Mouse (Mus musculus): Measurements from ENCODE around the gene Stat3. TPM values are rescaled to one million over a fixed set of nuclear protein-coding genes. Genes with fewer than 3 reads are reported as not detected.
A peak's percentile ranks its signal among the peaks of the same experiment; 100 is the strongest.

Gene Stat3
- total RNA-seq, 2 experiments from 2014 or later, result 35.9 to 39.0 TPM

DNA sequence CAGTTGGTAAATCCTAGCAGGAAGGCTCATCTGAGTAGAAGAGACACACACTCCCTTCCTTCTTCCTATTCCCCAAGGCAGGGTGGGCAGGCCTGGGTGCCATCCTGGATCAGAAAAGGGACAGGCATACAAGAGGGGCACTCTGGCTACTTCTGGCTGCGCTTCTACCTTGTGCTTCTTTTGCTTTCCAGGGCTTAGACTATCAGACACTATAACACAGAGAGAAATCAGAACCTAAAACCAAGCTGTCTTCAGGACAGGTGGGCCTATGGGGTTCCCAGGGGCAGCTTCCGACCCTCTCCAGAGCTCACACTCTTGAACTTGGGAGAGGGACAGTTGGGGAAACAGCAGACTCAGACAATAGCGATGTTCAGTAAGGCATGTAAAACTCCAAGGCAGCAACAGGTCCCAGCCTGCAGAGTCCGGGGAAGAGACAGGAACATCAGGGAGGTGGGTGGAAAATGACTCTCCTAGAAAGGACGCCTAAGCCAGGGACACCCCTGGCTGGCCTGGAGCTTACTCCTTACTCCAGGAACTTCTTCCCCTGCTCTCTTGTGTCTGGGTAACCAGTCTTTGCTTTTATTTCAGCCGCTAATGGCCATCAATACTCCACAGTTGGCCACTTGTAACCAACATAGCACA lies 25.7 kb upstream of the Stat3 start:
- DNase-seq (ENCODE audit: low spot score in 2 of 2), result no peak

DNA sequence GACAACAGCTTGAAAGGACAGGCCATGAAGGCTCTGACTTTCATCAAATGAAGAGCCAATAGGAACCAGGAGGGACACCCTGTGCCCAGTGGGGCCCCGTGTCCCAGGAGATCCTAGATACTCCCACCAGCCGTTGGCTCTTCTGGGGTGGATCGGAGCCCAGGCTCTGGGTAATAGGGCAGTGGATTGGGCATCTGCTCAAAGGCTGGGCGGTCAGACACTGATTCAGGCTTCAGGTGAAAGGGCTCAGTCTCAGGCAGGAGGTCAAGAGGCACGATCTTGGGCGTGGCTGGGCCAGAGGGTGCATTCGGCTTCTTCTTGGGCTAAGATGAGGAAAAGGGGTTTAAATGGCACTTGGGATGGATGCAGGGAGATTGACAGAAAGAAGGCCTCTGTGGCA lies 24.8 kb upstream of the Stat3 start:
- DNase-seq (ENCODE audit: low spot score in 2 of 2), result no peak

DNA sequence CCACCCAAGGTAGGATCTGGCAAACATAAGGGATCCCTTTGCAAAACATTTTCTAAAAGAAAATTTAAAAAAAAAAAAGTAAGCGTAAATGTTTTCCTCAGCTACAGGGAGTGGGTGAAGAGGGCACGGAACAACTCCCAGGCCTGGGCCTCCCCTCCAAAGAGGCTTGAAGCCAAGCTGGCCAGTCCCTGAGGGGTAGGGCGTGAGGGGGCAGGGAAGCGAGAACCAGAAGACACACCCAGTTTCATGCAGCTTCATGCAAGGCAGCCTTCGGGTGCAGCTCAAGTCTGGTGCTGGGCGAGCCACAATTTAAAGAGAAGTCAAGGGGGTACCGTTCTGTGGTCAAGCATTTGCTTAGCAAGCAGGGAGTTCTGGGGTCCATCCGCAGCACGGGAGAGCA lies 24.3 kb upstream of the Stat3 start:
- DNase-seq (ENCODE audit: low spot score in 2 of 2), result no peak

DNA sequence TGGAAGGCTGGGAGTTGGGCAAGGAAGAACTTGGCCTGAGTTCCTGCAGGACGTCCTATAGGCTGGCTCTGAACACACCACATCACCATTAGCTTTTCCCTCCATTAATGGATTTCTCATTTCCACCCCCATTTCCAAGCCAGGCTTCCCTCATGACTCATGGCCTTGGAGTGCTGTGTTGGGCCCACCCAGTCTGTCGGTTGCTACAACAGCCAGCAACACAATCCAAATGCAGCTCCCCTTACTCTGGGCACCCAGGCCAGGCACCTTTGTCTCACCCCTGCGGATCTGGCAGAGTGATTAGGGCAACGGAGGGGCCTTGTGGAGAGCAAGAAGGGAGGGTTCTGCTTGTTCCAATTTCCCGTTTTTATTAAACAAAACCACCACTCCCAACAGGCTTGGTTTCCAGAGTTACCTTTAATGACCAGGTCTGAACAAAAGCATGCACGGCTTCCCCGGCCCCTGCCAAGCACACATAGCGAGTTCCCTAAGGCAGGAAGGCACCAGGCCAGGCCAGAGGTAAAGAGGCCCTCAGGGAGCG lies 23.1 kb upstream of the Stat3 start:
- DNase-seq (ENCODE audit: low spot score in 2 of 2), result no peak

DNA sequence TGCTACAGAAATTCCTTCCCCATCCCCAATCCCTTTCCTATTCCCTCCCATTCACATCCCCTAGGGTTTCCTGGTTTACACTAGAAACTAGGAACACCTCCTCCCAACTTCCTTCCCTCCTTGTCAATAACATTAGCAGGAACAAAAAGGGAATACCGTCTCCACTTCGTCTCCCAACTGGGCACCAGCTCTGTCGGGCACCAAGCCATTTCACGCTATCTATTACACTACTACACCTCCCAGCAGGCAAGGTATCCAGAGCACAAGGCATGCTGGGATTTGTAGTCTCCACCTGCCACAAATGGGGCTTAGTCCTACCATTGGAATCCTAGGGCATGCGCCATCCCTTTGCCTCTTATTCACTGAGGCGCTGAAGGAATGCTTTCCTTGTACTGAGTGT lies 21.2 kb upstream of the Stat3 start:
- peak in 1 of 2 experiments; percentile 48 for DNase-seq (ENCODE audit: low spot score in 2 of 2)

DNA sequence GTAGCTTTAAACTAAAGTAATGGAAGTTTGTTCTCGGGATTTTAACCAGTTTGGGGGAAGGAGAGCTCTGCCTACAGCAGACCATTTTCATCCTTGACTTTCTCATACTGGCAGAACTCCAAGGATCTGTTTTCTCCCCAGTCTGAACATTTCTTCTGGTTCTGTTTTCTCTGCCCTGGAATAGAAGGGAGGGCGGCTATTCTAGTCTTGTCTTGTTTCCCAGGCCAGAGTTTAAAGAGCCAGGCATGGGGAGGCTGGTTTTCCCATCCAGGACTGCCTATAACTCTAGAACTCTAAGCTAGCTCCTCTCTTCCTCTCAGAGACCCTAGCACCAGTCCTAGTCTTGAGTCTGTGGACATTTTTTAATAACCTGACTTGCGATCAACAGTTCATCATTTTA lies 20.5 kb upstream of the Stat3 start:
- DNase-seq (ENCODE audit: low spot score in 2 of 2), result no peak

DNA sequence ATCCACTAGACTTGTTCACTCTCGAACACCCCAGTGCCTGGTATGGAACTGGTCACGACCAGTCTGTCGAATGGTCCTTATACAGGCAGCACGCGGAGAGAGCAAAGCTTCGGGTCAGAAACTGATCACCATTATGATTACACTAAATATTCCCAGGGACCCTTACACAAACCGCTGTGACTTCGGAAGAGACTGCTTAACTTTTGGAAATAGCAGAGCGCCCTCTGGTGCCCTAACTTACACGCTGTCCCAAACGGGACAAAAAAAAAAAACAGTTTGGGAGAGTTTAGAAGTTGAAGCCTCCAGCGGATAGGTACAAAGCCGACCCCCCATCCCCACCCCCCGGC lies 20.1 kb upstream of the Stat3 start:
- DNase-seq (ENCODE audit: low spot score in 2 of 2), result peak; percentile 67 to 75

DNA sequence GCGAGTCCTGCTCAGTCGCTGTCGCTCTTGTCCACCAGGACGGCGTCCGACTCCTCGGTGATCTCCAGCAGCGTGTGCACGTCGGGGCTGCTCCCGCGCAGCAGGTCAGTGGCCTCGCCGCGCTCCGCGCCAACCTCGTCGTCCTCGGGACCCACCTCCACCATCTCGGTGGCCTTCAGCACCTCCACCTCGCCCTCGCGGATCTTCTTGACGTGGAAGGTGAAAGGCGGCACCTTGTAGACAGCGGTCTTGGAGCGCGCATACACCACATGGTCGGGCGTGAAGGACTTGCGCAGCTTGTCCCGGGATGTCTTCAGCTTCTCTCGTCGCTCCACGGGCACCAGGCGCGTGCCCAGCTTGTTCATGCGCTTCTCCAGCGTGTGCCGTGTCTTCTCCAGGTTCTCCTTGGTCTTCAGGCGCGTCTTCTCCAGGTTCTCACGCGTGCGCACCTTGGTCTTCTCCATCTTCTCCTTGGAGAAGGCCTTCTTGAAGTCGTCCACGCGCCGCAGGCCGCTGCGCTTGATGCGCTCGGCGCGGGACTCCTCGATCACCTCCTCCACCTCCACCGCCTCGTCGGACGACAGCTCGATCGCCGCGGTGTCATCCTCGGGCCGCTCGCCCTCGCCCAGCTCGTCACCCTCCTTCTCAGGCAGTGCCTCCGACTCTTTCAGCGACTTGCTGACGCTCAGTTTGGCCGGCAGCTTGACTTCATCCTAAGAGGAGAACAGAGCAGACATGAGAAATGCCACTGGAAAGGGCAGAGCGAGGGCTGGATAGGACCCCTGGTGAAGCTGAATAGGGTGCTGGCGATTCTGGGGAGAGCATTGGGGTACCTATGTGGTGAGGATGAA lies 19.5 kb upstream of the Stat3 start:
- no peak for DNase-seq (ENCODE audit: low spot score in 2 of 2)

DNA sequence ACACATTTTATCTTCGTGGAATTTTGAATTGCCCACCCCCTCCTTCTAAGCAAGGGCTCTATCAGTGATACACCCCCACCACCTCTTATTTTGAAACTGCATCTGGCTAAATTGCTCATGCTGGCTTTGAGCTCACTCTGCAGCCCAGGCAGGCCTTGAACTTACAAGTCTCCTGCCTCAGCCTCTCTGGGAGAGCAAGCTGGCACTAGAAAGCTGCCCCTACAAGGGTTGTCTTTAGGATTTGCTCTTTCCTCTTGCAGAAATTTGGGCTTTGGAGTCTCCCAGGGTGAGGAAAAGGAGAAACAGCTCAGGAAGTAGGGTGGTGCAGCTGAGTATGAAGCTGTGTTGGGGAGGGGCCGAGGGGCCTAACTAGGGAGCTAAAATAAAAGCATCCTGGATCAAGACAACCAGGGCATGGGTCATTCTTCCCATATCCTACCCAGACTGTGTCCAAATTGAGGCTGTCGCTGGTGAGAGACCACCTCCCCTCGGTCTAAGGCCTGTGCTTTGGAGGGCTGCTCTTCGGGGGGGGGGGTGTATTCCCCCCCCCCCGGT lies 18.7 kb upstream of the Stat3 start:
- DNase-seq (ENCODE audit: low spot score in 2 of 2), result no peak

DNA sequence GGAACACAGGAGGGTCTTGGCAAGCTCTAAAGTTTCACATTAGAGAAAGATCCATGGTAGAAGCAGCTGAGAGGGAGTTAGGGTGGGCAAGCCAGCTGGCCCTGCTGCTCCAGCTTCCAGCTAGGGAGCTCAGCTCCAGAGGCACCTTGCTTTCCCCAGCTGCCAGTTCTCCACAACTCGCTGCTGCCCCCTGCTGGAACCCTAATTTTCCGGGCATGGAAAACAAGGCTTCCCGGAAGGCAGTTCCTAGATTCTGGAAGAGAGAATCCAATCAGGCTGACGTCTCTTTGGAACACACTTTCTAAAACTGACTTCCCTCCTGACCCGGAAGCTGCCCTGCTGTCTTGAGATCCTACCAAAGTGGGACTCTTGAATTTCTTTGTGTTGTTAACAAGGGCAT lies 17.9 kb upstream of the Stat3 start:
- DNase-seq (ENCODE audit: low spot score in 2 of 2), result peak; percentile 98 to 99

DNA sequence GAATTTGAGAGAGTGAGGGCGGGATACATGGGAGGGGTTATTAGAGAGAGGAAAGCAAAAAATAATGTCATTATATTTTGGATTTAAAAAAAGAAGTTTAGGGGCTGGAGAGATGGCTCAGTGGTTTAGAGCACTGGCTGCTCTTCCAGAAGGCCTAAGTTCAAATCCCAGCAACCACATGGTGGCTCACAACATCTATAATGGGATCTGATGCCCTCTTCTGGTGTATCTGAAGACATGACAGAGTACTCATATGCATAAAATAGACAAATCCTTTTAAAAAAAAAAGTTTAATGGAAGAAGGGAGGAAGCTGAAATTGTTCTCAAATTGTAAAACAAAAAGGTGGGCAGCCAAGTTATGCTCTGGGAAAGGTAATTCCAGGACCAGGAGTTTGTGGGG lies 10.2 kb upstream of the Stat3 start:
- no peak for DNase-seq (ENCODE audit: low spot score in 2 of 2)

DNA sequence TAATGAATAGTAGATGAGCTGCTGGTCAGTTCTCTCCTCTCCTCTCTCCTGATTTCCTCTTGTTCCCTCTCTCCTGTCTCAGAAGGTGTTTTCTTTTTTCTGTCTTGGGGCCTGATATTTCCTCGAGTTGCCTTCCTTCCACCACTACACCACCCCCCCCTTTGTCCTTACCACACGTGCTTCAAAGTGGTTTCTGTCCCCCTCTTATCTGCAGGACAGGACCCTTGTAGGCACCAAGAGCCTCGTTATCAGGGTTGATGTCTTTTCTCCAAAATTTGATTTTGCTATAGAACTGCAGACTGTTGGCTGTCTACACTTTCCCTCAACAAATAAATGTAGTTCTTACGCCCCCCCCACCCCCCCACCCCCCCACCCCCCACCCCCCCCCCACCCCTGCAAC lies 9.0 kb upstream of the Stat3 start:
- no peak for DNase-seq (ENCODE audit: low spot score in 2 of 2)

DNA sequence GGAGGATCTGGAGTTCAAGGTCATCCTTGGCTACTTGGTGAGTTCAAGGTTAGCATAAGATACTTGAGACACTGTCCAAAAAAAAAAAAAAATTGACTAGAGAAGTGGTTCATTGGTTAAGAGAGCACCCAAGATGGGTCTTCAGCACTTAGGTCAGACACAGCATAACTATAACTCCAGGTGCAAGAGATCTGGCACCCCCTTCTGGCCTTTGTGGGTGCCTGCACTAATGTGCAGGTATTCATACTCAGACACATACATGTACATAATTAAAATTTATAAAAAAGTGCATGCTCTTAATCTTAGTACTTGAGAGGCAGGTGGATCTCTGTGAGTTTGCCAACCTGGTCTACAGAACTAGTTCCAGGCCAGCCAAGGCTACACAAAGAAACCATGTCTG lies 8.2 kb upstream of the Stat3 start:
- no peak for DNase-seq (ENCODE audit: low spot score in 2 of 2)

DNA sequence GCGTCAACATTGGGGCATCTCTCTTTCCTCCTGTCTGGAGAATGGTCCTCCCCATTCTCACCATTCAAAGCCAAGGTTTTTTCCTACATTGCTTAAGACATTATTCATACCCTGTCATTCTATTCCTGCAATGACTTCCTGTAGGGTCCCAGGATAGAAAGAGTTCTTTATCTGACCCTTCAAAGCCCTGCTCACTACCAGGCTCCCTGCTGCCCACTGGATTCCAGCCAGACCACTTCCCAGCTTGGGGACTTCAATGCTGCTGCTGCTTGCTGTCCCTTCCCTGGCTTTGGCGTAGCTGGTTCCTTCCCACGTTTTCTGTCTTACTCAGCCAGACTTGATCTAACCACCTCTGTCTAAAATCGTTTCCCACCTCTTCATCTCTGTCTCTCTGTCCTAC lies 7.5 kb upstream of the Stat3 start:
- DNase-seq (ENCODE audit: low spot score in 2 of 2), result peak in 1 of 2 experiments; percentile 35

DNA sequence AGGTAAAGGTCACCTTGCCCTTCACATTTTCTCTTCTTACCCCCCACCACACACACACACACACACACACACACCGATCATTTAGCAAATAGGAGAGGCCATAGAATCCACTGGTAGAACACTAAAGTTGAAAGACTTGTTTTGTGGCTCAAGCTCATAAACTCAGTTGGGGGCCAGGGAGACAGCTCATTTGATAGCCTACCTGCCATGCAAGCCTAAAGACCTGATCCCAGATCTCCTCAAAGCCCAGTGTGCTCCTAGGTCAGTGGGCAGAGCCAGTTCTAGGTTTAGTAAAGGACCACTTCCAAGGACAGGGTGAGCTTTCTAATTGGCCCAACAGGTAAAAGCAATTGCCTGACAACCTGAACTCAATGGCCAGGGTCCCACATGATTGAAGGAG lies 3.0 kb upstream of the Stat3 start:
- no peak for DNase-seq (ENCODE audit: low spot score in 2 of 2)

DNA sequence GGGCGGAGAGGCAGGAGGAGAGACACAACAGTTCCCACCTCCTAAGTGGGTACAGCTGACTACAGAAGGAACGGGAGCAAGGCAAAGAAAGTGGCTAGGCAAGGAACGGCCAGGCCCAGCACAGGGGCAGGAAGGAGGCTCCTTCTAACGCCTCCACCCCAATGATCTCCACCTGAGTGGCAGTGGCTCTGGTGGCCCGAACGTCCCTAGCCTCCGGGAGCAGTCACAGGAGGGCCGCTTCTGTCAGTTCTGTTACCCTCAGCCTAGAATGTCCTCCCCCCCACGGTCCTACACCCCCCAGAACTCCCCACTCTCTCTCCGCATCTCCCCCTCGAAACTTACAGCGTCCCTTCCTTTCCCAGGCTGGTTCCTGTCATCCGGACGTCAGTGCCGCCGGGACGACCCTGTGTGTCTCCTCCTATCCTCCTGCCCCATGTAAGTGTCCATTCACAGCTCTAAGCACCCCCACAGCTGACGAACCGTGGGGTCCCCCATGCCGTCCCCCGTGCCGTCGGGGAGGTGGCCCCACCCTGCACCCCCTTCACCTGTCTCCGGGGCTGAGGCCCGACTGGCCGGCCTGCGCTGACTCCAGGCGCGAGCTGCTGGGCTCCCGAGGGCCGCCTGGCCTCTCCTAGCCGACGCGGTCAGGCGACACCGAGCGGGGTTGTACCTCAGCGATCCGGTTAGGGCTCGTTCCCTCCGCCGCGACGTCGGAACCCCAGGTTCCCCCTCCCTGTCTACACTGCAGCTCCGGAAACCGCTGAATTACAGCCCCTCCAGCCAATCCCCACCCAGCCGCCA lies 429 bp downstream of the Stat3 start:
- DNase-seq (ENCODE audit: low spot score in 2 of 2), result peak in 1 of 2 experiments; percentile 28

DNA sequence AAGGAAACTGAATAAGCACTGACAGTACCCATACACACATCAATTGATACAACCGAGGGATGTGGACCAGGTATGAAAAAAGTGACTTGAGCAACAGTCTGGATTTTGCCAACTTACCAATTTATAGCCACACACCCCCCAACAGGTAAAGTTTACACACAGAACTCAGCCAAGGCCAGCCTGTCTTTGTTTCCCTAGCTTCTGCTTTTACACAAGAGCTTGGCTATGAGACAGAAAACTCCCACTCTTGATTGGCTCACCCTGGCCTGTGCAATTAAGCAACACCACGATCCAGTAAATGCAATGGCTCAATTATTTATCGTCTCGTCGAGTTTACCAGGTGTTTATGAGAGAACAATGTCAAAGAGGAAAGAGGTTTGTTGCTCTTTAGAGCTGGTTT lies 1.2 kb downstream of the Stat3 start:
- no peak for DNase-seq (ENCODE audit: low spot score in 2 of 2)

DNA sequence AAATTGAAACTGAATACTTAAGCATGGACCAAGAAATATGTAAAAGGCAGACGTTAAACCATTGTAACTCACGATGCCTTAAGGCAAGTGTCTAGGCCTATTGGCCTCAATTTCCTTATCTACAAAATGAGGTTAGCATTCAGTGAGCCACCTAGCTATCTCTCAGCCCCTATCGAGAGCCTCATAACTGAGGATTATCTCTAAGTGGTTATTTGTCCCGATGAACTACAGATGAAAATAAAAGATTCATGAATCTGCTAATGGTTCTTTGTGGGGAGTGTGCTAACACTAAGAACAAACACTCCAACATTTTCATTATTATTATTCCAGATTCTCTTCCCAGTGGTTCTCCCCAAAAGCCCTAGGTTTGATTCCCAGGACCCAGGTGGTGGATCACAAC lies 2.0 kb downstream of the Stat3 start:
- DNase-seq (ENCODE audit: low spot score in 2 of 2), result no peak

DNA sequence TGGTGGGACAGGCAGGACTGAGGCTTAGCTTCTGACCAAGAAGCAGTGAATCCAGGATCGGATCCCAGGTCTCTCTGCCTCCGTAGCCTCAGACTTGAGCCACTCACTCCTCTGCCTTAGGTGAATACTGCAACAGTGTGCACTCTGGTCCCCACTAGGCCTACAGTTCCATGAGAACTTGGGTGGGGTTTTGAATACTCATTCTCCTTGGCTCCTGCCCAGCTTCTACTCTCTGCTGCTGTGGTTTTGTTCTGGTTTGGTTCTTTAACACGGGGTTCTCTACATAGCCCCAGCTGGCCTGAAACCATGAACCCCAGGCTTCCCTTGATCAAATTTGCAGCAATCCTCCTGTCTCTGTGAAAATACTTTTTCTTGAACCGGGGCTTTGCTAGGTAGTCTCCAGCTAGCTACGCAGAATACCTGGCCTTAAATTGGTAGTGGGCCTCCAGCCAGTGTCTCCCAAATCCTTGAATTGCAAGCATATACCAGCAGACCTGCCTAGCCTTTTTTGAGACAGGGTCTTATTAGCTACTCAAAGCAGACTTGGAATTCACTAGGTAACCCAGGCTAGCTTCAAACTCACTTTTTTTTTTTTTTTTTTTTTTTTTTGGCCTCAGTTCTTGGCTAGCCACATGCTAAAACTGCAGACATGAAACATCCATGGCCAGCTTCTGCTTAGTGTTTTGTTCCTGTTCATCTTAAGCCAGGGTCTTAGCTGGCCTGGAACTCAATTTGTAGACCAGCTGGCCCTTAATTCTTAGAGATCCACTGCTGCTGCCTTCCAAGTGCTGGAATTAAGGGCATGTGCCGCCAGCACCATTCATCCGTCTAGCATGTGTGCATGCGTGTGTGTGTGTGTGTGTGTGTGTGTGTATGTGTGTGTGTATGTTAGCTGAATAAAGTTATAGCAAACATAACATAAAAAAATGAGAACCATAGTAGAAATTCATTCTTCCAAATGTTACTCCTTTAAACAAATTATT lies 3.7 kb downstream of the Stat3 start:
- DNase-seq (ENCODE audit: low spot score in 2 of 2), result no peak

DNA sequence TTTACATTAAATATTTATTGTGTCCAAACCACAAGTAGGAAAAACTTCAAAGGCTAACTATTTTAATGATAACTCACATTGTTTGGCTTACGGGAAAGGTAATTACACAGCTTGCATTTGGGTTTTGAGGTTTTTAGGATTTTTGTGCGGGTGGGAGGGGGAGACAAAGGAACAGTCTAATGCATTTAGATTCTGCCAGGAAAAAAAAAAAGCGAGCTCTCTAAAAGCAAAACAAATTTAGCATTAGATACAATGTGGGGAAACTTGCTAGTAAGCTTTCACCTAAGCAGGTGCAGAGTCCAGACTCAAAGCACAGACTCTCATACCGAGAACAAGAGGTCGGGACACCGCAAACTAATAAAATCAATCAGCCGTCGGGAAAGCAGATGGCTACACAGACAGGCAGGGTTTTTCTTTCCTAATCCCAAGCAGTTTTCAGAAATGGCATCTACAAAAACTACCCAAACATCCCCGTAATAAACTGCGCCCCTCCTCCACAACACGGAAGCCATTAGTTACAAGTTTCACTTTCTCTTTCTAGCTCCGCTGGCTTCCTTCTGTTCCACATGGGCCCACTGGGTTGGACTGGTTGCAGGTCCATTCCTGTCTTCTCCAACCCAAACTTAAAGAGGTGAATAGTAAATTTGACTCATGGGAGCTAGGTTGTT lies 8.0 kb downstream of the Stat3 start:
- peak; percentile 17 to 21 for DNase-seq (ENCODE audit: low spot score in 2 of 2)
